Mouse (Mus musculus) hindbrain, embryonic 14.5 days (tissue): ENCODE results near the gene Vav2. TPM values are rescaled to one million over a fixed set of nuclear protein-coding genes. Genes with fewer than 3 reads are reported as not detected.

Experiments used
- ATAC-seq: fragments of 200-750 bp; cut with Nextera tagmentation; 2 replicates; pipeline ENCODE4 v1.8.0; 2017; ENCODE audit warnings: moderate number of reproducible peaks, mild to moderate bottlenecking, moderate TSS enrichment, moderate library complexity; ENCODE audit not compliant: low FRiP score
- DNase-seq: peaks from one replicate; pipeline ENCODE4 v3.0.0-alpha.2; 2015; ENCODE audit warnings: low spot score
- H3K27ac ChIP-seq: fragments of 300-500 bp; sonication (generic); 2 replicates; pipeline ENCODE4 v1.5.1; 2014; ENCODE audit warnings: mild to moderate bottlenecking, moderate library complexity
- H3K27me3 ChIP-seq: fragments of 300-500 bp; sonication (generic); 2 replicates; pipeline ENCODE4 v1.6.1; 2014; ENCODE audit warnings: mild to moderate bottlenecking, low read length, mixed read lengths; ENCODE audit not compliant: control insufficient read depth, insufficient read depth
- H3K36me3 ChIP-seq: fragments of 300-500 bp; sonication (generic); replicated peaks from 2 replicates; pipeline ENCODE4 v1.6.1; 2014; ENCODE audit not compliant: control insufficient read depth, insufficient read depth
- H3K4me1 ChIP-seq: fragments of 300-500 bp; sonication (generic); replicated peaks from 2 replicates; pipeline ENCODE4 v1.6.1; 2014; ENCODE audit warnings: antibody characterized with exemption, low read length, mixed read lengths; ENCODE audit not compliant: control insufficient read depth, insufficient read depth
- H3K4me2 ChIP-seq: fragments of 300-500 bp; sonication (generic); replicated peaks from 2 replicates; pipeline ENCODE4 v1.6.1; 2014; ENCODE audit warnings: mild to moderate bottlenecking, moderate library complexity
- H3K4me3 ChIP-seq: fragments of 300-500 bp; sonication (generic); replicated peaks from 2 replicates; pipeline ENCODE4 v1.5.1; 2014; ENCODE audit warnings: mild to moderate bottlenecking, low read length
- H3K9ac ChIP-seq: fragments of 300-500 bp; sonication (generic); 2 replicates; pipeline ENCODE4 v1.6.1; 2014
- H3K9me3 ChIP-seq: fragments of 300-500 bp; sonication (generic); 2 replicates; pipeline ENCODE4 v1.6.1; 2016; ENCODE audit warnings: low read length; ENCODE audit not compliant: control insufficient read depth
- WGBS: fragments of 180-500 bp; shearing (Covaris S2); extraction: QIAGEN DNeasy Blood & Tissue Kit; methylation state at CpG from one replicate; pipeline ENCODE4 v1.1.7; 2014; 5-methylcytosine and 5-hydroxymethylcytosine counted together
- polyA plus RNA-seq: library from polyadenylated mRNA; unstranded; fragments of >200 nt; fragmentation: Nextera tagmentation; extraction: Ambion mirVana; gene quantifications from 2 replicates; pipeline ENCODE4 v1.2.1, GENCODE M21; 2014

The Vav2 gene
- polyA plus RNA-seq, 1 experiment from 2014 or later, result 16.0 TPM

DNA sequence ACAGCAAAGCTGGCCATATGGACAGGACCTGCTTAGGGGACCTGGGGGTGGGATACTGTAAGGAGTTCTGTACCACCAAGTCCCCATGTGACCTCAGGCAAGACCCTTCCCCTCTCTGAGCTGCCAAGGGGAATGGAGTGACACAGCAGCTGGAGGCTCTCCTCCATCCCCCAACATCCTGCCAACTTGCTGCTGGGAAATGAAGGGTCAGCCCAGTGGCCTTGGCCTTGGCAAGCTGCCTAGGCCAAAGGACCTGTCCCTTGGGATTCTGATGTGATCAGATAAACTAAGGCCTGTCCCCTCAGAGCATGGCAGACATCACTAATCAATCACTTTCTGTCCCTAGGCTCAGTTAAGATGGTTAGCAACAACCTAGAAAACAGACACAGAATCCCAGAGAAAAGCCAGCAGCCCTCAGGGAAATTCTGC, 98.2 kb downstream of the Vav2 start:
- Histone ChIP-seq H3K36me3 (no peaks in the 10 kb centered on the region), H3K4me1 (peaks cover 27% of the 10 kb centered on the region), H3K27ac (no peak overlapping the region), H3K9me3 (no peaks in the 10 kb centered on the region), H3K27me3 (no peaks in the 10 kb centered on the region), H3K4me3 (no peak overlapping the region), H3K4me2 (no peak overlapping the region), H3K9ac (no peak overlapping the region)
- no peak for ATAC-seq
- no peak for DNase-seq

DNA sequence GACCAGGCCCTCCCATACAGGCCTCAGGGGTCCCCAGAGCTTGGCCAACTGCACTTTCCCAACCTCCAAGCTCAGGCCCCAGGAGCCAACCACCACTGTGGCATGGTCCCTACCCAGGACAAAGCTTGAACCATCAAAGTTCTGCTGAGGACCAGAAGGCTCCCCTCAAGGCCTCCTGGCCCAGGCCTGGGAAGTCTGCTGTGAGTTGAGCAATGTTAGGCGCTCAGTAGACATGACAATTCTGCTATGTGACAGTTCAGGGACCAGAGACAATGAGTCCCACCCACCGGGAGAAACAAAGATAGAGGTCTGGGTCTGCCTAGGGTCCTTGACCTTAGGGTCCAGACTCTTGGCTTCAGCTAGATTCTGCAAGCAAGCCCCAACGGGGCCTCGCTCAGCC, 98.9 kb downstream of the Vav2 start:
- Histone ChIP-seq H3K27ac (no peak overlapping the region), H3K4me3 (no peak overlapping the region), H3K27me3 (no peaks in the 10 kb centered on the region), H3K9me3 (no peaks in the 10 kb centered on the region), H3K9ac (no peak overlapping the region), H3K4me1 (peaks cover 27% of the 10 kb centered on the region), H3K36me3 (no peaks in the 10 kb centered on the region), H3K4me2 (no peak overlapping the region)
- 48% methylated on average over 4 of the region's 4 CpGs for WGBS
- ATAC-seq (no peak), DNase-seq (no peak)

GRCm38 (mm10) chr2:27327076-27327475, 99.8 kb downstream of the Vav2 start:
- H3K4me1 ChIP-seq, result peaks cover 30% of the 10 kb centered on the region
- no peak overlapping the region for H3K4me3 ChIP-seq
- no peak for ATAC-seq
- H3K4me2 ChIP-seq, result no peak overlapping the region
- no peak overlapping the region for H3K27ac ChIP-seq
- no peak overlapping the region for H3K9ac ChIP-seq
- no peaks in the 10 kb centered on the region for H3K9me3 ChIP-seq
- no peak for DNase-seq
- no peaks in the 10 kb centered on the region for H3K27me3 ChIP-seq
- no peaks in the 10 kb centered on the region for H3K36me3 ChIP-seq
- WGBS, result 79% methylated on average over 6 of the region's 6 CpGs

DNA sequence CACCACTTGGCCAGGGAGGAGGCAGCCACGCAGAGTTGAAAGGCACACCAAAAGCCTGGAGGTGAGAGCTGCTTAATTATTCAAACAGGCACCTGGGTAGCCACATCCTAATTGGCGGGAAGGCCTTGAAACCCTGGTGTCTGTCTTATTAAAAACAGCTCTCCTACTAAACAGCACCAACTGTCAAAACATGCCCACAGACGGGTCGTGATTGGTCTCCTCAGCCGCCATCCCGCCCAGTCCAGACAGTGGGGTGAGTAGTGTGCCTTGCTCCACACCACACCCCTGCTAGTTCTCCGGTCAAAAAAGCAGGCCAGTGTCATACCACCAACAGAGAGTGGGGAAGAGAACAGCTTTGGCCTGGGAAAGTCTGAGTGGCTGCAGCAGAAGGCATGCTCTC, 100.5 kb downstream of the Vav2 start:
- Histone ChIP-seq H3K36me3 (no peaks in the 10 kb centered on the region), H3K9ac (no peak overlapping the region), H3K27ac (no peak overlapping the region), H3K4me3 (no peak overlapping the region), H3K4me1 (peaks cover 33% of the 10 kb centered on the region), H3K9me3 (no peaks in the 10 kb centered on the region), H3K27me3 (no peaks in the 10 kb centered on the region), H3K4me2 (no peak overlapping the region)
- DNase-seq (no peak), ATAC-seq (no peak)
- 66% methylated on average over 7 of the region's 7 CpGs for WGBS

- H3K9me3 ChIP-seq, result no peaks in the 10 kb centered on the region
- no peak overlapping the region for H3K9ac ChIP-seq
- H3K4me2 ChIP-seq, result no peak overlapping the region
- H3K4me1 ChIP-seq, result peaks cover 26% of the 10 kb centered on the region
- no peak overlapping the region for H3K27ac ChIP-seq
- 27% methylated on average over 2 of the region's 2 CpGs for WGBS
- no peaks in the 10 kb centered on the region for H3K36me3 ChIP-seq
- no peak for DNase-seq
- H3K27me3 ChIP-seq, result no peaks in the 10 kb centered on the region
- no peak overlapping the region for H3K4me3 ChIP-seq
- ATAC-seq, result no peak
Measured at GRCm38 (mm10) chr2:27324690-27325089, 102.1 kb downstream of the Vav2 start.

- Histone ChIP-seq H3K27me3 (no peaks in the 10 kb centered on the region), H3K4me1 (peaks cover 22% of the 10 kb centered on the region), H3K4me2 (no peak overlapping the region), H3K27ac (peak overlapping the region; percentile 48), H3K4me3 (no peak overlapping the region), H3K9me3 (no peaks in the 10 kb centered on the region), H3K36me3 (no peaks in the 10 kb centered on the region), H3K9ac (no peak overlapping the region)
- 0 out of 2 replicates have a peak, but pooled peaks have one; percentile 26 for ATAC-seq
- WGBS, result 9% methylated on average over 6 of the region's 6 CpGs
- no peak for DNase-seq
Measured at GRCm38 (mm10) chr2:27321431-27321875, 105.4 kb downstream of the Vav2 start.

- Histone ChIP-seq H3K4me3 (no peak overlapping the region), H3K9ac (no peak overlapping the region), H3K27me3 (no peaks in the 10 kb centered on the region), H3K9me3 (no peaks in the 10 kb centered on the region), H3K36me3 (no peaks in the 10 kb centered on the region), H3K4me1 (peaks cover 22% of the 10 kb centered on the region), H3K27ac (no peak overlapping the region), H3K4me2 (no peak overlapping the region)
- DNase-seq, result no peak
- ATAC-seq, result no peak
- WGBS, result 57% methylated on average over 8 of the region's 8 CpGs
Measured at GRCm38 (mm10) chr2:27320820-27321219, 106.0 kb downstream of the Vav2 start.

GRCm38 (mm10) chr2:27318606-27319005, 108.2 kb downstream of the Vav2 start:
- Histone ChIP-seq H3K27me3 (no peaks in the 10 kb centered on the region), H3K4me3 (no peak overlapping the region), H3K36me3 (no peaks in the 10 kb centered on the region), H3K4me2 (no peak overlapping the region), H3K4me1 (peaks cover 22% of the 10 kb centered on the region), H3K27ac (0 out of 2 replicates have a peak overlapping the region, but pooled peaks have one; percentile 11), H3K9ac (no peak overlapping the region), H3K9me3 (no peaks in the 10 kb centered on the region)
- WGBS, result 46% methylated on average over 4 of the region's 4 CpGs
- DNase-seq, result no peak
- no peak for ATAC-seq

- WGBS, result 29% methylated on average over 1 of the region's 1 CpGs
- Histone ChIP-seq H3K9me3 (no peaks in the 10 kb centered on the region), H3K4me1 (peaks cover 22% of the 10 kb centered on the region), H3K9ac (no peak overlapping the region), H3K27me3 (no peaks in the 10 kb centered on the region), H3K27ac (0 out of 2 replicates have a peak overlapping the region, but pooled peaks have one; percentile 11), H3K4me2 (no peak overlapping the region), H3K4me3 (no peak overlapping the region), H3K36me3 (no peaks in the 10 kb centered on the region)
- DNase-seq, result no peak
- ATAC-seq, result no peak
Measured at GRCm38 (mm10) chr2:27318197-27318596, 108.6 kb downstream of the Vav2 start.

- Histone ChIP-seq H3K27me3 (no peaks in the 10 kb centered on the region), H3K4me3 (no peak overlapping the region), H3K4me1 (peaks cover 14% of the 10 kb centered on the region), H3K9ac (no peak overlapping the region), H3K4me2 (no peak overlapping the region), H3K27ac (no peak overlapping the region), H3K9me3 (no peaks in the 10 kb centered on the region), H3K36me3 (no peaks in the 10 kb centered on the region)
- no peak for DNase-seq
- 84% methylated on average over 5 of the region's 5 CpGs for WGBS
- ATAC-seq, result no peak
Measured at GRCm38 (mm10) chr2:27316167-27316566, 110.7 kb downstream of the Vav2 start.
